Mouse (Mus musculus) lung, adult 2 months (tissue): ENCODE data around the gene Ubc.

Experiments
- CTCF ChIP-seq: fragments of 200-500 bp; IDR thresholded peaks from 2 replicates; pipeline ENCODE4 v1.5.1; 2011; ENCODE audit warnings: mild to moderate bottlenecking, low read length, control low read depth; ENCODE audit not compliant: insufficient read depth
- POLR2A ChIP-seq: fragments of 200-500 bp; IDR thresholded peaks from 2 replicates; pipeline ENCODE4 v1.6.1; 2011; ENCODE audit warnings: low read depth, mild to moderate bottlenecking, control low read depth, low read length, borderline replicate concordance; ENCODE audit errors: extremely low read depth

DNA sequence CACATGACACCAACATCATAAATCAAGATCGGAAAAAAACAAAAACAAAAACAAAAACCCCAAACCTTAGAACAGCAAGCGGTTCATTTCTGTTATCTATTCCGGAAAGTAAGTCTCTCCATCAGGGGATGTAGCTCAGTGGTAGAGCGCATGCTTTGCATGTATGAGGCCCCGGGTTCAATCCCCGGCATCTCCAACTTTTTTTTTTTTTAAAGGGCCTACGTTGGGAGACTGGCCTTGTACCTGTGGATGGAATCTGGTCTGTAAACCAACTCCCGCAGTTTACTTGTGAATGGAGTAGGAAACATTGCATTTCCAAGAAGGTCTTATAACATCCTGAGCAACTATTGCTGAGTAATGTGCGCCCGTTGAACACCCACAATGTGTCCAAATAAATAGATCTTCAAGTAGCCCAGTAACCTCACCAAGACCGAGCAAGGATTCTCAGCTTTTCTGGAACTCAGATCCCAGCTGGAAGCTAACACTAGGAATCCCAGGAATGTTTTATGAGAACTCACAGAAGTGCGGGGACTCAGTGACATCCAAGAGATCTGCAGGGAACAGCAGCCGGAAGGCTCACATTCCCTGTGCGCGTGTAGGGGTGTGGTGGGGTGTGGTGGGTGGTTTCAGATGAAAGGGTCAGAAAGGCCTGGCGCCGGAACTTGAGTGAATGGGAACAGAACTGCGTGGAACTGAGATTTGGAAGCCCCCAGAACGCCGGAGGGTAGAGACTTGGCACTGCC, 19.5 kb upstream of the Ubc start:
- TF ChIP-seq CTCF = no peak
- TF ChIP-seq POLR2A = no peak
